ENCODE assay signal across 16 mouse cellular contexts in the genomic region with DNA sequence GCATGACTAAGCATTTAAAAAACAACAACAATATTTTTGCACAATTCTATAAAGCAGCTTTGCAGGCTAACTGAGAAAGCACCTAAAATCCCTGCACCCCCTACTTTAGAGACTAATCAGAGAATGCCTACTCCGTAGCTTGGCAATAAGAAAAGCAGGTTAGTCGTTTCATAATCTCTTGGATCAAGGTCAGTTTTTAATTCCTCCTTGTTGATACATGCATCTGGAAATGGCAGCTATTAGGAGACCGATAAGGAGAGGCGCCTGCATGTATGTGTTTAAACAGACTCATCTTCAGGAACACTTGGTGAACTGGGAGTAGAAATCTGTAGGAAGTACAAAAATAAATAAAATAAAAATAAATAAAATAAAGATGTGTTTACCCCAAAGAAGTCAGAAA. TPM values are rescaled to one million over a fixed set of nuclear protein-coding genes. Genes with fewer than 3 reads are reported as not detected.
"Had no signal": no experiment of that assay in that cellular context is flagged by ENCODE, and none has a peak within 500 bp of the region (broad histone marks: within the 10 kb centered on the region; RNA-seq: fewer than 3 reads in every experiment).

No protein-coding gene starts in this region.

- H3K27ac ChIP-seq: limb, embryonic 12.5 days; liver, embryonic 15.5 days; stomach, embryonic 15.5 days had no signal

- H3K36me3 ChIP-seq: limb, embryonic 12.5 days; liver, embryonic 15.5 days; stomach, embryonic 15.5 days had no signal

- H3K4me2 ChIP-seq: limb, embryonic 12.5 days; liver, embryonic 15.5 days; stomach, embryonic 15.5 days had no signal

- H3K4me1 ChIP-seq: liver, embryonic 15.5 days; stomach, embryonic 15.5 days had no signal

- H3K9ac ChIP-seq: limb, embryonic 12.5 days; liver, embryonic 15.5 days; stomach, embryonic 15.5 days had no signal

- H3K9me3 ChIP-seq: limb, embryonic 12.5 days; liver, embryonic 15.5 days; stomach, embryonic 15.5 days had no signal

- DNase-seq: kidney, adult 11 months; kidney, postnatal 10 days; kidney, postnatal 4 days; liver; lung, adult 2 months; lung, postnatal 36 days; right cerebral cortex, postnatal 4 days; spleen, adult 18-20 months; thymus, adult 2 months; thymus, postnatal 25 days had no signal

- H3K4me3 ChIP-seq: limb, embryonic 12.5 days; liver, embryonic 15.5 days; stomach, embryonic 15.5 days had no signal

- ATAC-seq: lung, postnatal 0 days; midbrain, embryonic 16.5 days had no signal

- H3K27me3 ChIP-seq: limb, embryonic 12.5 days; liver, embryonic 15.5 days; stomach, embryonic 15.5 days had no signal

RNA-seq across cellular contexts. Expression of gene Cadm2, which starts 11.6 kb away (rescaled TPM):
- total RNA-seq: megakaryocyte progenitor cell, adult 5-6 weeks had no signal
- polyA plus RNA-seq: liver, embryonic 15.5 days had no signal
